Mouse (Mus musculus): Measurements from ENCODE around the gene Ces3b.
"Not testable (repeated sequence)": the region's sequence is repeated elsewhere in the genome, so short reads cannot be mapped to it uniquely, and the experiment has no call there.

Ces3b gene

DNA sequence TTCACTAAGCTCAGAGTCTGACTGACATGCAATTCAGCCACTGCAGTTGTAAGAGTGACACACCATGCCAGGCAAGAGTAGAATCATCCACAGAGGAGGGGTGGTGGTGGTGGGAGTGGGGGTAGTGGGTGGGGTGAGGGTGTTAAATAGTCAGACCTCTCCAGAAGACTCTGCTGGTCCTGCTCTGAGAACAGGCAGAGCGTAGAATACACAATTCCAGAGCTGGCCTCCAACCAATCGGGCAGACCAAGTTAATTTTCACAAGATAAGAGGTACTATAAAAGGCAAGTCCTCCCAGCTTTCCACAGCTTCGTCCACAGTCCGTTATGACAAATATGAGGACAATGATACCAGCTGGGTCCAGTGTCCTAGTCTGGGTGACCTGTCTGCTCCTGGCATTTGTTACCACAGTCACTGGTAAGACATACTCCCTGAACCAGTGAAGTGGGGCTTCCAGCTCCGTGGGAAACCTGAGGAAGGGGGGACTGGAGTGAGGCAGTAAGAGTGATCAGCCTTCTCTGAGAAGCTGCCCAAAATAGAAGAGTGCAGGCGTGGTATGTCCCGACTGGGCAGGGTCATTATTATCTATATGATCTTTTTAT is at the start of gene Ces3b:
Gene Ces3b (plus strand): TSS at position 305 of the 602 bp plus-strand sequence.
- no peak for DNase-seq (ENCODE audit: low spot score)

DNA sequence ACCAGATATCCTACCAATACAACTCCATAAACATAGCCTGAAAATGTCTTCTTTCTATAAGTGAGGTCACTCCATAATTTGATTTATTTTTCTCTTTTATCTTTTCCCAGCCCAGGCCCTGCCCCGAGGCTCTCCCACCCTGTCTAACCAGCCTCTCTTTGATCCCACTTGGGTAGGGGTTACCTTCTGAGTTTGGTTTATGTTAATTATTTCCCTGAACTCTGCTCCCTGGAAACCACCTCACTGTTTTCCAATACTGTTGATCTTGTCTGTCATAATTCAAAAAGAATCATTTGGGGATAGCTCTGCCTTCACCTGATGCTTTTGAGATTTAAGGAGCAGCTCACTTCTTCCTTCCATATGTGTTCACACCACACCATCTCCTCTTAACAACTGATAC is 40.0 kb upstream of the Ces3b start:
- DNase-seq (ENCODE audit: low spot score), result no peak

- DNase-seq (ENCODE audit: low spot score), result no peak
Observed at GRCm38 (mm10) chr8:105045824-105046401, 37.6 kb upstream of the Ces3b start.

DNA sequence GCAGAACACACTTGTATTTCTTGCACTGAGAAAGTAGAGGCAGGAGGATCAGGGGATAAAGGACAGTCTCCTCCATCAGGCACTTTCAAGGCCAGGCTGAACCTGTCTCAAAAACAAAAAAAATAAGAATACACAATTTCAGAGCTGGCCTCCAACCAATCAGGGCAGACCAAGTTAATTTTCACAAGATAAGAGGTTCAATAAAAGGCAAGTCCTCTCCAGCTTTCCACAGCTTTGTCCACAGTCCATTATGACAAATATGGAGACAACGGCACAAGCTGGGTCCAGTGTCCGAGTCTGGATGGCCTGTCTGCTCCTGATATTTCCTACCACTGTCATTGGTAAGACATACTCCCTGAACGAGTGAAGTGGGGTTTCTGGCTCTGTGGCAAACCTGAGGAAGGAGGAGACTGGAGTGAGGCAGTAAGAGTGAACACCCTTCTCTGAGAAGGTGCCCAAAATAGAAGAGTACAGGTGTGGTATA is 35.1 kb upstream of the Ces3b start, which contains the start of gene Ces3a:
Gene Ces3a (plus strand): TSS at position 231 of the 484 bp plus-strand sequence.
- DNase-seq (ENCODE audit: low spot score), result no peak

DNA sequence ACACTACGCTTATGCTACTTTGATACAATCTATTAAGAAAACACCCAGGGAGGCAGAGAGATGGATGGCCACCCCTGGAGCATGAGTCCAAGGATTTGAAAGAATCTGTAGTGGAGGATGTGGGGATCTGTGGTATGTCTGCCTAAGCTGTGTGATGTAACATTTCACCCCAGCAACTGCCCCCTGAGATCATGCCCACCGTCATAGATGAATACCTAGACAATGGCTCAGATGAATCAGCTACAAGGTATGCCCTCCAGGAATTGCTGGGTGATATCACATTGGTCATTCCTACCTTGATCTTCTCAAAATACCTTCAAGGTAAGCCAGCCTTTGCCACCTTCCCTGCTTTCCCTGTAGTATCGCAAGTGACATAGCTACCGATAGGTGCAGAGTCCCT is 27.3 kb upstream of the Ces3b start:
- DNase-seq (ENCODE audit: low spot score), result no peak

DNA sequence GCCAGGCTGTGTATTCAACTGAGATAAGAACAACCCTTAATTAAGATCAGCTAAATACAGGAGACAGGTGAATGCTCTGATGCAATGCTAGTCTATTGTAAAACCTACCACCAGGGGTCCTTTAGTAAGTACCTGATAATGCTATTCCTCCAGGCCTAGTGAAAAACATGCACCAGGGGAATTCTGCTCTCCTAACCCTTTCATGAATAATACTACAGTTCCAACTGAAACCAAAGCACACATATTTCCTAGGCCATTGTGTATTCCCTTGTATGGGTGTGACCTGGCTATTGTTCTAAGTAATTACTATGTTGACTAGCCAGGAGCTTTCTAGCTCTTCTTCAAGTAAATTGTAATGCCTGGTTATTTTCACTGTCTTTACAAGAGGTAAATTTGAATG is 23.5 kb upstream of the Ces3b start:
- no peak for DNase-seq (ENCODE audit: low spot score)

DNA sequence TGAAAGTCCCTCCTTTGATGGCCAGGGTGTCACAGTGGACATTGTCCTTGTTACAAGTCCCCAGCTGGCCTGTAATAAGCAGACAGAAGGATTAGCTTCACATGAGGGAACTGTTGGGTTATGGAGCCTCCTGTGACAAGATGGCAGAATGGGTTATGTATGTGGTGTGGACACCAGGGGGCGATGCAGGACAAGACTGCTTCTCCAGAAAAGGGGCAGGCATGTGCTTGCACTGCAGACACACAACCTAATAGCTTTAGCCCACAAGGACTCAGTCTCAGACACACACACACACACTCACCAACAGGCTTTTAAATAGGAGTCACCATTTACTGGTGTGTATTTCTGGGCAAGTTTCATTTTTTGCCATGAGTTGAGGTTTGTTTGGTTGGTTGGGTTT is 16.8 kb upstream of the Ces3b start:
- peak; percentile 61 for DNase-seq (ENCODE audit: low spot score)

DNA sequence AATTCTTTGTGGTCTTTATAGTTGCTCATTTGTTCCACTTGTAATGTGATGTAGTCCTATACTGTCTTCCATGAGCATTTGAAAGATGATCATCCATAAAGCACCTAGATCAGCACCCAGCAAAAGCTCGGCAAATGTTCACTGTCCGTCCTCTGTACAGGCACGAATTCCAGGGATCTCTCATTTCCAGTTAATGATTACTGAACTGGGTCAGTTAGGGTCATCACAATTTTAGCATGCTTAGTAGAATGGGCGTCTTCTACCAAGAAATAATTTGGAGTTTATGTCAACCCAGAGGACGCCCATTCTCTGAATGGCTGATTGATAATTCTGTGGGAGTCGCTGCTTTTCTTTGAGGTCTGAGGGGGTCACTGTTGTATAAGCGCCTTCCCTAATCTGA is 15.6 kb upstream of the Ces3b start:
- DNase-seq (ENCODE audit: low spot score), result not testable (repeated sequence)

DNA sequence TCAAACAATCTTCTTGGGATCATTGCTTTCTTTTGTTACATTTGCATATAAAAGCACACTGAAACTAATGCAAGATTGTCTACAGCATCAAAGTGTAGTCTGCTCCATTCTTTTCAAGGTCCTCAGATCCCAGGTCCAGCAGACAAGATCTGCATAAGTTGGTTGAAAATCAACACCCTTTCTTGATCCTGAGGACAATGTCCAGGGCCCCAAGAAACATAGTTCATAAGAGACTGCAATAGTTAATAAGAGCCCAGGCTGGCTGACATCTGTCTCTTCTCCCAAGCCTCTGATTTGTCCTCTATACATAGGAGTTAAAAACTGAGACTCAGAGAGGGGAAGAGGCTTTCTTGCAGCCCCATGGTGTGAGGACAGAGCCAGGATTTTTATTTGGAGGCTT is 14.6 kb upstream of the Ces3b start:
- DNase-seq (ENCODE audit: low spot score), result no peak

DNA sequence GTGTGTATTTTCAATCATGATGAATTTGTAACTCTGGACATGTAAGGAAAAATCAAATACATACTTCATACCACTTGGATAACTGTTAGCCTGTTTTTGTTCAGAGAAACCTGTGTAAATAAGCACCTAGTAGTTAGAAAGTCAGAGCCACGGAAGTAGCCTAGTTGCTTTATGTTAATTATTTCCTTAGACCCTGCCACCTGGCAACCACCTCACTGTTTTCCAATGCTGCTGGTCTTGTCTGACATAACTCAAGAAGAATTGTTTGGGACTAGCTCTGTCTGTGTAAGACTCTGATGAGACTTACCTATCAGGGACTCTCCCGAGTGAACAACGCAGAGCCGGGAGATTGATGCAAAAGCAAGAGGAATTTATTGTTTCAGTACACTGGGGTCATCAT is 7.0 kb upstream of the Ces3b start:
- no peak for DNase-seq (ENCODE audit: low spot score)

GRCm38 (mm10) chr8:105077071-105077470 is 6.5 kb upstream of the Ces3b start:
- DNase-seq (ENCODE audit: low spot score), result no peak

DNA sequence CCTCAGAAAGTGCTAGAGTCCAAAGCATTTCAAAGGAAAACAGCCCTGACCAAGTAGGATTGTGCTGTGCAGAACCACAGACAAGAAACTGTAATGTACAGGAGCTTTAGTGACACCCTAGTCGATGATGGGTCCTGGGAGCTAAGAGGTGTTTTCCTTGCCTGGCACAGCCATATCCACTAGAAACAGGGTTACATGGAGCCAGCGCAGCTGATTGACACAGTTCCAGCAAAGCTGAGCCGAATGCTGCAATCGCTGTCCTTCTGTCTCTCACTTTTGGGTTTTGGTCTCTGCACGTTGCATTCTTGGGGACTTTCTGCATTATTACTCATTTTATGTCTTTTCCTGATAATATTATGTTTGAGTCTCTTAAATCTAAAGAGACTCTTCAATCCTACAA is 5.0 kb upstream of the Ces3b start:
- DNase-seq (ENCODE audit: low spot score), result no peak

DNA sequence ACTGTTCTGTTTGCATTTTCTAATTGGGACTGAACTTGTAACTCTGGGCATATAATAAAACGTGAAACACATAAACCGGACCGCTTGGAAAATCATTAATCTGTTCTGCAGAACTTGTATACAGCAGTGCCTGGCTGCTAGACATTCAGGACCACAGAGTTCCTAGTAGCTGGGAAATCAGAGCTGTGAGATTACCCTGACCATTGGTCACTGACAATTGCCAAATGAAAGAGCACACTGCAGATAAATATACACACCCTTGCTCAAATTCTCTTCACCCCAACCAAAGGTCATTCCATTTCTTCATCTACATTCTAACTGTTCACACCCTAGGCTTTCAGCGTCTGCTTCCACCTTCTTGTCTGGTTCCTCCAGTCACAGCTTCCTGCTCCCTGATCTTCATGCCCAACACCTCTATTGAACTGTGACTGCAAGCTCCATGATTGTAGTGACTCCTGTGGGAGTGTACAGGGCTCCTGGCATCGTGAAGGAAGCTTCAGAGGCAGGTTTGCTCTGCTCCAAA is 2.7 kb upstream of the Ces3b start:
- no peak for DNase-seq (ENCODE audit: low spot score)

- not testable (repeated sequence) for DNase-seq (ENCODE audit: low spot score)
Observed at GRCm38 (mm10) chr8:105088166-105088565, 4.6 kb downstream of the Ces3b start.

- DNase-seq (ENCODE audit: low spot score), result no peak
Observed at GRCm38 (mm10) chr8:105088581-105088980, 5.0 kb downstream of the Ces3b start.

GRCm38 (mm10) chr8:105093992-105094391 is 10.4 kb downstream of the Ces3b start:
- no peak for DNase-seq (ENCODE audit: low spot score)

GRCm38 (mm10) chr8:105102101-105102785 is 18.7 kb downstream of the Ces3b start:
- DNase-seq (ENCODE audit: low spot score), result not testable (repeated sequence)

- not testable (repeated sequence) for DNase-seq (ENCODE audit: low spot score)
Observed at GRCm38 (mm10) chr8:105103701-105104100, 20.1 kb downstream of the Ces3b start.

DNA sequence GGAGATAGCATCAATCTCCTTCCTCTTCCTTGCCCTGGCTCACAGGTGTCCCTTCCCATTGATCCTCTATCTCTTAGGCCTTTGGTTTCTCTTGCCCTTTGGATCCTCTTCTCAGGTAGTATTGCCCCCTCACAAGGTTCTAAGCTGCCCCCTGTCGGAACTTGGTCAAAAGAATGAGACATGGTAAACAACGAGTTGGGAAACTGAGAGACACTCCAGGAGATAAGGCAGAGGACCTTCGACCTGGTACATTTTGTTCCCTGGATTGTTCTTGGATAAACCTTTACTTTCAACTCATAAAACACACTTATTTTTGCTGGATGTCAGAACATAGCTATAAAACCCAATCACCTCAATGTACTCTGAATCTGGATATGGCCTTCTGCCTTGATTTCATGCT is 20.7 kb downstream of the Ces3b start:
- no peak for DNase-seq (ENCODE audit: low spot score)

DNA sequence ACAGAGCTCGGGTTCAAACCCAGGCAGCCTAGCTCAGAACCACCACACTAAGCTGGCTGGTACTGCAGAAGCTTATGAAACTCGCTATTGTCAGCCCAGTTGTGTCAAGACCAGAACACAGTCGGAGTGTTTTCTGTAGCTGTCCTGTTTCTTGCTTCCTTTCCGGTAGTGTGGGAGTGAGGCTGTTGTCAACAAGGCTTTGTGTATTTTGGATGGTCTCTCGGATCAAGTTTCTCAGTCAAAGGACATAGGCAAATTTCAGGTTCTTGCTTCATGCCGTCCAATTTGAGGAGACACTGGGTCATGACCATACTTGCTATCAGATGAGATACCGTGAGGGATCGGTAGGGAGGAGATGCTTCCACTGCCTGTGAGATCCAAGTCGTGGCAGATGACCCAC is 46.3 kb downstream of the Ces3b start:
- DNase-seq (ENCODE audit: low spot score), result no peak

DNA sequence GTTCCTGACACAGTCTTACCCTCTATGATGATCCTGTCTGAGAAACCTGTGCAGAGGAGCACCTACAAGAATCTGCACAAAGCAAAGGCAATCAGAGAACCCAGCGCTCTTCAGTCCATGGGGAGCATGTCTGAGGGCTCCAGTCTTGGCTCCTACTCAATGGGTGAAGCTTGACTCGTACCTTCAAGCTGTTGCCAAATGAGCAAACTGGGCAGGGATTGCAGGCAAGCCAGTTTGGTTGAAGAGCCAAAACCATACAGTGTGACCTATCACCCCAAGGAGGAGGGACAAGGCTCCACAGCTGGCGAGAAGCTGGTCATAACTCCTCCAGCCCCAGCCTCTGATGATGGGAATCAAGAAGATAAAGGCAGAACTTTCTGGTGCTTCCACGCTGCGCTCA is 48.0 kb downstream of the Ces3b start, which contains the start of gene Ces4a:
Gene Ces4a (plus strand): TSS at position 292 of the 400 bp plus-strand sequence.
- no peak for DNase-seq (ENCODE audit: low spot score)

DNA sequence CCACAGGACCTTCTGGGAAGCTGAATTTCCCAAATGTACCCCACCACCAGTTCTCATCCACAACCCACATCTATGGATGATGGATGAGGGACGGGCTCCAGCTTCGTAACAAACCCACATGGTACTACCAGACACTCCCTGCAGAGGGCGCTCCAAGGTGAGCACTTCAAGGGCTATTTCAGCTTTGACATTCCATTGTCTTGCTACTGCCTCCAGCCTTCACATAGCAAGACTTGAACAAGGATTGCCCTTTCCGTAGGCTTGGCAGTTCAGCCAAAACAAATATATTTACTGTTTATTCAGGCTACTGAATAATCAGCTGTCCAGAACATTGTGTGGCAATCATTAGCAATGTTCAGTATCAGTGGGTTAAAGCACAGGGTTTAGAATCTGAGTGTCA is 54.9 kb downstream of the Ces3b start:
- peak; percentile 81 for DNase-seq (ENCODE audit: low spot score)

DNA sequence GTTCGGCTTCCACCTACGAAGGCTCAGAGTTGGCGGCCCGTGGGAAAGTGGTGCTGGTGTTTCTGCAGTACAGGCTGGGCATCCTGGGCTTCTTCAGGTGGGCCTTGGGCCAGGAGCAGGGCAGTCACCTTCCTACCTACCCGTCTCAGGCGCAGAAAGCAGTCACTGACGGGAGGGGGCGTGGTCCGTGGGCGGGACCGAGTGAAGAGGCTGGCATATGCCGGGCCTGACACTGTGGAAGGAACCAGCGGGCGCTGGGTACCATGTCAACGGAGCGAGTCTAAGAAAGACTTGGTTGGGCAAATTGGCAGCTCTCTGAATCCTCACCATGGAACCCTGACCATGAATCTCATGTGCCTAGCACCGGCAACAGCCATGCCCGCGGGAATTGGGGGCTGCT is 58.8 kb downstream of the Ces3b start:
- DNase-seq (ENCODE audit: low spot score), result no peak
